Mouse (Mus musculus): ENCODE measurements around the gene Tspyl3. TPM values are rescaled to one million over a fixed set of nuclear protein-coding genes. Genes with fewer than 3 reads are reported as not detected.
"Not testable (repeated sequence)": the region's sequence is repeated elsewhere in the genome, so short reads cannot be mapped to it uniquely, and the experiment has no call there.

Tspyl3 gene
- 1 to 10 TPM; 3.0 to 3.2 TPM for total RNA-seq (2021)

- DNase-seq: peak; percentile 38 to 51
- intact Hi-C loops (cut with DNase I): no loop called here
These were observed at the start of gene Tspyl3 for GRCm38 (mm10) chr2:153224946-153225594. Tspyl3 (minus strand) TSS chr2:153225441.

- no peak for DNase-seq
- intact Hi-C loops (cut with DNase I): no loop called here
These were observed 49.6 kb upstream of the Tspyl3 start for GRCm38 (mm10) chr2:153274919-153275247.

- intact Hi-C loops (cut with DNase I); DNase-seq: not testable (repeated sequence)
These were observed 49.1 kb upstream of the Tspyl3 start for GRCm38 (mm10) chr2:153274200-153274918.

DNA sequence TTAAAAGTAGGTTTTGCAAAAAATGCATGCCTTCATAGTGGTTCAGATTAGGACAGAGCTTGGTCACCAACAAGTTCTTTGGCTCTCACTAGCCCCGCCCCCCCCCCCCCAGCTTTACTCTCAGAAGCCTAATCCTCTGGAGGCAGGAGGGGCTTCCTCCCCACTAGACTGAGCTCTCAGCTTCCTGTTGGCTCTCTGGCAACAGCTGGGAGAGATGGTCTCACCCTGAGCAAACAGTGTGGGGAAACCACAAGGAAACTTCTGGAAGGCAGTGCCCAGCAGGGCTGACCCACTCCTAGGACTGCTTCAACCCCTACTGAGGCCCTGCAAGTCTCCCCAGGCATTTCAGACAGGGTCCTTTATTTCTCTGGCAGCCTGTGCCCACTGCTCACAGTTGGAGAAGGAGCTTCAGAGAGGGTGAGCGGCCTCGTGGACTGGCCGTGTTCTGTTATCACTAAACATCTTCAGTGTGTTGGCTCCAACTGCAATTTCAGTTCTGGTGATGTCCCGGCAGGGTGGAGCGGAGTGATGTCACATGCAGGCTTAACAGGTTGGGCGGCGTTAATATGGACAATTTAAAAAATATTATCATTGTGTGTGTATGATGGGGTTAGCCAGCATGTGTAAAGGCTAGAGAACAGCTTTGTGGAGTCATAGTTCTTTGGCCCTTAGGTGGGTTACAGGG, 45.1 kb upstream of the Tspyl3 start:
- intact Hi-C loops (cut with DNase I); DNase-seq: not testable (repeated sequence)

DNA sequence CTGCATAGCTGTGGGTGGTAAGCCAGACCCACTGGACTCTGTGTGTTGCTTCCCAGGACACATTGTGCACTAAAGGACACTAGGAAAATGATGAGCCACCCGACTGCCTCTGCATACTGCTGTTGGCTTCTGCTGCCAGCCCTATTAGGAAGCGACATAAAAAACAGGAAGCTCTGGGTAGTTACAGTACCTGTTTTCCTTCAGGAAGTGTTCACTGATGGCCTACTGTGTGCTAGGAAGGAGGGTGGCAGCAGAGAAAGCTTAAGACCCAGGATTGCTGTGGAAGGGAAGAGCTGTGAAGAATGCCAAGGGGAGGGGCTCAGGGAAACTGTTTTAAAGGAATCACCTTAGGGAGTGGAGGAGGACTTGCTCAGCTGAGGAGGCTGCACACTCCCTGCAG, 42.1 kb upstream of the Tspyl3 start:
- intact Hi-C loops (cut with DNase I): no loop called here
- DNase-seq: no peak

DNA sequence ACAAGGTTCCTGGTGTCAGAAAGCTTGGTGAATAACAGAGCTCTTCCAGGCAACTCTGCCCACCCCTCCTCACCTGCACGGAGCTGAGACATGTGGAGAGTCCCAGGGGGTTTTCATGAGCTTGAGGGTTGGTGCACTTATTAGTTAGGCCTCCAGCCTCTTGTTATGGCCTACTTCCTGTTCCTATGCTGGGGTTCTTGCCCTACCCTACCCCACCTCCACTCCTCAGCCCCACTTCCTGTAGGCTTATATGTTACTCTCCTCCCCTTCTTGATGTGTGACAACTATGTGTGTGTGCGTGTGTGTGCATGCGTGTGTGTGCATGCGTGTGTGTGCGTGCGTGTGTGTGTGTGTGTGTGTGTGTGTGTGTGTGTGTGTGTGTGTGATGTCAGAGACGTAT, 37.8 kb upstream of the Tspyl3 start:
- DNase-seq: no peak
- intact Hi-C loops (cut with DNase I): no loop called here

GRCm38 (mm10) chr2:153259864-153260674, 34.8 kb upstream of the Tspyl3 start:
- intact Hi-C loops (cut with DNase I): no loop called here
- no peak for DNase-seq

GRCm38 (mm10) chr2:153259030-153259863, 34.0 kb upstream of the Tspyl3 start:
- no peak for DNase-seq
- intact Hi-C loops (cut with DNase I): no loop called here

GRCm38 (mm10) chr2:153256604-153257003, 31.4 kb upstream of the Tspyl3 start:
- no peak for DNase-seq
- intact Hi-C loops (cut with DNase I): no loop called here

DNA sequence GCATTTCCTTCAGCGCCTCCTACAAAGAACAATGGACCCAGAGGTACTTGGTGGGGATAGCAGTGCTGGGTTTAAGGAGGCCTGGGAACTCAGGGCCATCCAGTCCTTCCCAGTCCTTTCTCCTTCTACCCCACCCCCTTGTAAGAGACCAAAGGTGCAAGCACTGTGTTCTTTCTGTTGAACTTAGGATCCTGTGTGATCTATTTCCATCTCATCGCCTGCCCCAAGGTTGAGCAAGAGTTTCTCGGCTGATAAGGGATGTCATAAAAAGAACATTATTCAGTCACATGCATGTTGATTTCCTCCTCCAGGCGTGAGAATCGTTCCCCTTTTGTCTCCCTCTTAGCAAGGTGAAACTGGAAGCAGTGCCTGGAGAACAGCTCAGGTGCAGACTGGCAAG, 24.5 kb upstream of the Tspyl3 start:
- no peak for DNase-seq
- intact Hi-C loops (cut with DNase I): no loop called here

- intact Hi-C loops (cut with DNase I): loop anchor here (5.0 kb wide), 4 partner anchors 50 to 170 kb away; partner anchors contain the start of gene Kif3b
These were observed 16.9 kb upstream of the Tspyl3 start for GRCm38 (mm10) chr2:153242156-153242555.

GRCm38 (mm10) chr2:153241250-153242014, 16.2 kb upstream of the Tspyl3 start, which contains the start of the genes Plagl2 and Pofut1:
Plagl2 (minus strand) TSS chr2:153241426.
Pofut1 (plus strand) TSS chr2:153241533.
- peak; percentile 89 to 92 for DNase-seq
- intact Hi-C loops (cut with DNase I): loop anchor here (5.0 kb wide), 4 partner anchors 51 to 171 kb away; partner anchors contain the start of gene Kif3b

More at GRCm38 (mm10) chr2:153242156-153242555, 16.9 kb upstream of the Tspyl3 start:
- no peak for DNase-seq

- intact Hi-C loops (cut with DNase I): loop anchor here (5.0 kb wide), 4 partner anchors 52 to 172 kb away; partner anchors contain the start of gene Kif3b
- peak in 1 of 2 experiments; percentile 45 for DNase-seq
These were observed 15.5 kb upstream of the Tspyl3 start for GRCm38 (mm10) chr2:153240701-153241235.

GRCm38 (mm10) chr2:153239860-153240480, 14.7 kb upstream of the Tspyl3 start:
- DNase-seq: peak in 1 of 2 experiments; percentile 31
- intact Hi-C loops (cut with DNase I): loop anchor here (5.0 kb wide), 5 partner anchors 52 to 172 kb away; partner anchors contain the start of genes Kif3b and Tm9sf4

DNA sequence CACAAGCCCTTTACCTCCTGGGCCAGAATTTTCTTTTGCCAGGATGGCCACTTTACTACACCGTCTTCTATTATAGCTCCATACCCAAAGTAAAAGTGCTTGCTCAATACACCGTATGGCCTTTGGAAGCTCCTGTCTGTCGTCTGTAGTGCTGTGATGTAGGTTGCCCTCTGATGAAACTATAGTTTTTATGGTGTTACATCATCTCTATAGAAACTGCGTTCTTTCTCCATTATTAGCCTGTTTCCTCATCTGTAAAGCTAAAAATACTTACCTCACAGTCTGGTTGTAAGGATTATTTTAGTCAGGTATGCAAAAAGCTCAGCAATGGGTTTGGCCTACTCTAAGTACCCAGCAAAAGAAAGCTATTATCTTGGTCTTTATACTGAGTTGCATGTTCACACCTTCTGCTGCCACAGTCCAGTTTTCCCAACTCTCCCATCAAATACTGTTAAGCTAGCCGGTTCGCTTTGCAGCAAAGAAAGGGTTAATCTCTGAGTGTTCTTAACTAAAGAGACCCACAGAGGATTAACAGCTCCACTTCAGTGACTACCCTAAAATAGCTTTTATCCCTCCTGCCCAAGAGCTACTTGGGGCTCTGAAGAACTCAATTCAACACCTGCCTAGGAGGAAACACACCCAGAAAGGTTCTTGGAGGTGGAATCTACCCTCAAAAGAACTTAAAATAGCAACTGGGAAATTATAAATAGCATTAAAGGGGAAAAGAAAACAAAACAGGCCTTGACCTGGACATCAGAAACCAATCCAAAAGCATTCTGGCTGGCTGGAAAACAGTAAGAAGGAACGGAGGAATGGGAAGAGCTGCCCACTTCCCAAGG, 14.0 kb upstream of the Tspyl3 start:
- intact Hi-C loops (cut with DNase I): loop anchor here (5.0 kb wide), 1 partner anchor 77 kb away; the partner anchor contains the start of gene Tm9sf4
- no peak for DNase-seq

DNA sequence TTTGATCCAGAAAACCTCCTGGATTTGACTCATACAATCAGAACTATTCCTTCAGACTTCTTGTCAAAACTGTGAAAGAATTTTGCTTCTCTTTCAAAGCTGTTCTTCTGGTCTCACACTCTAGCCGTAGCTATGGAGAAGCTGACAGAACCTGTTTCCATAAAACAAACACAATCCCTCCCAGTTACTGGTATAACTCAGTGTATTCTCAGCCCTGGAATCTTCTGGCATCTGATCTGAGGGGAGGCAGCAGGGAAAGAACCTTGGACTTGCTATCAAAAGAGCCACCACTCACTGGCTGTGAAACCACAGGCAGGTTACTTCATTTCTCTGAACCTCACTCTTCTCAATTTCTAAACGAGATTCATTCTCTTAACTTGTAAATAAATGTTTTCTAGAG, 13.2 kb upstream of the Tspyl3 start:
- intact Hi-C loops (cut with DNase I): loop anchor here (5.0 kb wide), 1 partner anchor 76 kb away; the partner anchor contains the start of gene Tm9sf4
- no peak for DNase-seq

- intact Hi-C loops (cut with DNase I): loop anchor here (5.0 kb wide), 1 partner anchor 76 kb away; the partner anchor contains the start of gene Tm9sf4
- no peak for DNase-seq
These were observed 12.7 kb upstream of the Tspyl3 start for GRCm38 (mm10) chr2:153237891-153238290.
